Mouse (Mus musculus) cortical plate, adult 2 months (tissue): ENCODE data around the gene Fnbp4.

ENCODE experiments used
- CTCF ChIP-seq: fragments of 200-500 bp; IDR thresholded peaks from 2 replicates; pipeline ENCODE4 v1.5.1; 2011; ENCODE audit warnings: mild to moderate bottlenecking, control low read depth, low read length; ENCODE audit not compliant: insufficient read depth; ENCODE audit errors: extremely low read depth
- POLR2A ChIP-seq: fragments of 200-500 bp; IDR thresholded peaks from 2 replicates; pipeline ENCODE4 v1.6.1; 2011; ENCODE audit warnings: mild to moderate bottlenecking, low read length, control low read depth; ENCODE audit not compliant: insufficient read depth; ENCODE audit errors: extremely low read depth

DNA sequence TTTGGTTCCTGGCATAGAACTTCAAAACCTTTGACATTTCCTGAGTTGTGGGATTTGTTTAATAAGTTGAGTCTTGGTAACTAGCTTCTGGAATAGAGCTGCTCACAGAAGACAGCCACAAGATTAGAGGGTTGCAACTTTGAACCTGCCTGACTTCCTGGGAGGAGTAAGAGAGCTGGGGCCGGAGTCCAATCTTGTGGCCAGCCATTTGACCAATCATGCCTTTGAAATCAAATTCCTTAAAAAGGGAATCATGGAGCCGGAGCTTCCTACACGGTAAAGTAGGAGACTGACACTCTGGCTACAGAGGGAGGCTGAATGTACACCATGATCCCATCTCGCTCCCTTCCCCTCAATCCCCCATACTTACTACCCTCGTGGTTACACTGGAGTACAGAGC lies 5.2 kb upstream of the Fnbp4 start:
- TF ChIP-seq CTCF (no peak), POLR2A (no peak)
